Mouse (Mus musculus) bone marrow, adult 2 months (tissue): ENCODE measurements at regions not wholly inside any gene's neighbourhood (a gene's known extent, or its start where the extent isn't known, plus 50 kb on each side); places are given as distances from the start of the nearest gene placed in this dataset.

ENCODE experiments used
- CTCF ChIP-seq: fragments of 200-500 bp; IDR thresholded peaks from 2 replicates; pipeline ENCODE4 v1.5.1; 2011; ENCODE audit warnings: low read length, control low read depth; ENCODE audit not compliant: control insufficient read depth, insufficient read depth
- POLR2A ChIP-seq: fragments of 200-500 bp; IDR thresholded peaks from 2 replicates; pipeline ENCODE4 v1.6.1; 2011; ENCODE audit warnings: low read depth, mild to moderate bottlenecking, control low read depth, low read length, borderline replicate concordance; ENCODE audit not compliant: control insufficient read depth

DNA sequence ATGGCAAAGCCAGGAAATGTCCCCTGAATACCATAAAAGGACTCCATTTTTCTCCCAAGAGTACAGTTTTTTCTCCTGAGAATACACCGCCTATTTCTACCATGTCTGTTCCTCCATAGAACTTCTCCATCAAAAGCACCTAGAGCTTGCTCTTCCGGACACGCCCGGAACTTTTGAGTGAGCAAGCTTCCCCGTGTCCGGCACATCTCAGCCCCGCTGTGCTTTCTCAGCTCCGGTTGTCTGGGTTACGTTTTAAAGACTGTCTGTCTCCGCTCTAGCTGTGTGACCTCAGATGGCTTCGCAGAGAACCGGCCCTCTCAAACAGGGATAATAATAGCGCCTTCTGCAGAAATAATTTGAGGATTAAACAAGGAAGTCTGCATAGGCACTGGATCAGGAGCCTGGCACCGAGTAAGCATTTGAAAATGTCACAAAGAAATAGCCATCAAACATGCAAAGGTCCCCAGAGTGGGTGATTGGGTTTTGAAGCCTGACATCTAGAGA lies 122.8 kb downstream of the Ddx11 start:
- TF ChIP-seq CTCF (no peak), POLR2A (no peak)
